ENCODE assay signal across 8 mouse cellular contexts in genomic region chr1:52118860-52119591, GRCm38 (mm10). TPM values are rescaled to one million over a fixed set of nuclear protein-coding genes. Genes with fewer than 3 reads are reported as not detected.
A peak's percentile ranks its signal among the peaks of the same experiment; 100 is the strongest.
DNase-seq lines count a peak whose midpoint lies in the region; ATAC-seq lines count a peak whose summit lies in the region.

TSS of gene Stat1 (plus strand) at chr1:52119440.

- no peaks in the 10 kb centered on the region; the same call in 1 of the 2 replicates for H3K27me3 ChIP-seq in heart, embryonic 13.5 days (replicated peaks)
- H3K27me3 ChIP-seq in liver, embryonic 12.5 days (replicated peaks), result no peaks in the 10 kb centered on the region
- H3K27me3 ChIP-seq in stomach, embryonic 15.5 days (replicated peaks), result no peaks in the 10 kb centered on the region

- peak; percentile 97 for DNase-seq in CD4-positive helper T cell, adult 2 months (ENCODE audit: low read depth, low spot score)
- peak; percentile 66 for DNase-seq in brain, embryonic 18.5 days (ENCODE audit: low read depth, low spot score)
- DNase-seq in kidney, postnatal 10 days, result peak; percentile 95
- peak; percentile 78 to 87 for DNase-seq in natural killer cell, adult 2 months (ENCODE audit: low spot score in 2 of 2)

- H3K4me2 ChIP-seq in heart, embryonic 13.5 days, result peak within 1 kb of the TSS; percentile 96
- H3K4me2 ChIP-seq in liver, embryonic 12.5 days, result peak within 1 kb of the TSS; percentile 90
- peak within 1 kb of the TSS; percentile 57 for H3K4me2 ChIP-seq in stomach, embryonic 15.5 days

- ATAC-seq in erythroid progenitor cell, adult 5-6 weeks (replicated peaks; ENCODE audit: low FRiP score, poor library complexity, severe bottlenecking), result peak; percentile 92
- ATAC-seq in heart, embryonic 13.5 days (ENCODE audit: extremely low read depth, insufficient number of reproducible peaks, low FRiP score, low TSS enrichment), result peak; percentile 85
- peak; percentile 93 for ATAC-seq in liver, embryonic 12.5 days
- ATAC-seq in stomach, embryonic 15.5 days (ENCODE audit: insufficient read depth, low FRiP score, low read depth), result peak; percentile 95

- H3K27ac ChIP-seq in heart, embryonic 13.5 days (replicated peaks), result peak within 1 kb of the TSS; percentile 83
- H3K27ac ChIP-seq in liver, embryonic 12.5 days, result peak within 1 kb of the TSS; percentile 78
- H3K27ac ChIP-seq in stomach, embryonic 15.5 days, result peak within 1 kb of the TSS; percentile 77

- H3K36me3 ChIP-seq in heart, embryonic 13.5 days, result peaks cover 15% of the 10 kb centered on the region; the same call in 1 of the 2 replicates
- H3K36me3 ChIP-seq in liver, embryonic 12.5 days, result peaks cover 12% of the 10 kb centered on the region
- H3K36me3 ChIP-seq in stomach, embryonic 15.5 days, result no peaks in the 10 kb centered on the region

- H3K4me1 ChIP-seq in heart, embryonic 13.5 days, result peaks cover 15% of the 10 kb centered on the region
- H3K4me1 ChIP-seq in liver, embryonic 12.5 days, result peaks cover 18% of the 10 kb centered on the region
- peaks cover 5% of the 10 kb centered on the region; the same call in 1 of the 2 replicates for H3K4me1 ChIP-seq in stomach, embryonic 15.5 days

- WGBS in heart, embryonic 13.5 days, result 3% methylated on average over 37 of the region's 37 CpGs
- 6% methylated on average over 37 of the region's 37 CpGs for WGBS in liver, embryonic 12.5 days (ENCODE audit: insufficient replicate concordance)
- WGBS in stomach, embryonic 15.5 days, result 3% methylated on average over 37 of the region's 37 CpGs

- H3K9ac ChIP-seq in heart, embryonic 13.5 days, result peak within 1 kb of the TSS; percentile 83
- H3K9ac ChIP-seq in liver, embryonic 12.5 days, result peak within 1 kb of the TSS; percentile 83
- H3K9ac ChIP-seq in stomach, embryonic 15.5 days, result peak within 1 kb of the TSS; percentile 54

- no peaks in the 10 kb centered on the region for H3K9me3 ChIP-seq in heart, embryonic 13.5 days
- H3K9me3 ChIP-seq in liver, embryonic 12.5 days (replicated peaks), result no peaks in the 10 kb centered on the region
- H3K9me3 ChIP-seq in stomach, embryonic 15.5 days, result no peaks in the 10 kb centered on the region

- H3K4me3 ChIP-seq in heart, embryonic 13.5 days, result peak within 1 kb of the TSS; percentile 71
- H3K4me3 ChIP-seq in liver, embryonic 12.5 days, result peak within 1 kb of the TSS; percentile 85
- H3K4me3 ChIP-seq in stomach, embryonic 15.5 days (replicated peaks), result peak within 1 kb of the TSS; percentile 91

RNA-seq across cellular contexts. Expression of gene Stat1, which starts in this region (rescaled TPM):
- 89.0 and 111 TPM in 2 replicates for total RNA-seq in erythroid progenitor cell, adult 5-6 weeks (2015; ENCODE audit: low replicate concordance)
- total RNA-seq in erythroid progenitor cell, adult 5-6 weeks (2017; ENCODE audit: low replicate concordance), result 64.0 and 70.7 TPM in 2 replicates
- polyA plus RNA-seq in heart, embryonic 13.5 days (2015; fragmentation: Nextera tagmentation; extraction: Ambion mirVana), result 27.2 and 31.9 TPM in 2 replicates
- 15.2 and 17.0 TPM in 2 replicates for polyA plus RNA-seq in liver, embryonic 12.5 days (2016; fragmentation: Nextera tagmentation; extraction: Ambion mirVana)
- 24.9 and 25.1 TPM in 2 replicates for polyA plus RNA-seq in stomach, embryonic 15.5 days (2015; fragmentation: Nextera tagmentation; extraction: Ambion mirVana)

Comparison
In these comparisons a context has a peak if more than half of its experiments do, and no peak if none do; other contexts are left out.
1. Peak in every context shown above with its lines: DNase-seq, ATAC-seq, H3K4me3 ChIP-seq and H3K27ac ChIP-seq.